Mouse (Mus musculus): ENCODE data around the gene 1700056E22Rik.

The 1700056E22Rik gene

GRCm38 (mm10) chr1:184051286-184051685, 17.2 kb upstream of the 1700056E22Rik start:
- no peak for DNase-seq (ENCODE audit: low spot score in 2 of 2)

DNA sequence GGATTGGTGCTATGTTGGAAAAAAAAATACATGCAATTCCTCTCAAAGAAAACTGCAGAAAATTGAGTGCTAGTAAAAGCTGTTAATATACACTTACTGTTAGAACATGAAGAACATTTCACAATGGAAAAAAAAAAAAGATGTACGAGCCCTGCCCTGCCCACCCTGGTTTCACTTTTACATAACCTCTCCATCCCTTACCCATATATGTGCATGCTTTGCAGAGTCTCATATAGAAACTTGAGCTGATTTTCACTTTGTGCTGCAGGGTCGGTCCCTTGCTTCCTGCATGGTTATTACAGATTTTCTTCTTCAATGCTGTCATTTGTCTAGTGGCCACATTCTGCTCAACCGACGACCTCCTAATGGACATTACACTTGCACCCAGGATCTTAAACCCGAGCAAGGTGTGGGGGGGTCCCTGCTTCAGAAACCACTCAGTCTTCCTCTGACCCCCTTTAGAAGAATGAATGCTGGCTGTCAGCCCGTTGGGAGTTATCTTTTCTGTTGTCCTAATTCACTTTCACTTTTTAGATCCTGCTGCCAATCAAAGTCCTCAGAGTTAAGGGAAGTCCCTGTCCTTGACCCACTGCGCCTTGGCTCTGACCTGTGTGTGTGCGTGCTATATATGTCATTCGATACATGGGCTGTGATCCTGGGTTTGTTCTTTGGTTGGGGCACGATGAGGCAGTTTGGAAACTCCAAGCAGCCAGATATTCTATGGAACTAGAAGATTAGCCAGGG, 14.7 kb upstream of the 1700056E22Rik start:
- no peak for DNase-seq (ENCODE audit: low spot score in 2 of 2)

DNA sequence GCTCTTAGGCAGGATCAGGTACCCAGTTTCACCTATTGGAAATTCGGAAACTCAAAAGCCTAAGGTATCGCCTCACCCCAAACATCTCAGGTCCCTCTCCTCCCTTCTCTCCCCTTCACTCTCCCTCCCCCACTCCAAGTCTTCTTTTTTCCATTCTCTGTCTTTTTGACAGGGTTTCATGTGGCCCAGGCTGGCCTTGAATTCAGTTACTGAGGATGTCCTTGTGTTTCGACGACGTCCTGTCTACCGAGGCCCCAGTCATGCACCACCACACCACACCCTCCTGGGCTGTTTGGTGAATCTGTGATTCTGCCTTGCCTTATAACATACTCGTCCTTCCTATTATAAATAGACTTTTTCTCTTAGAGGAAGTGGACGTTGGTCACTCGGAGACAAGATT, 13.7 kb upstream of the 1700056E22Rik start:
- no peak for DNase-seq (ENCODE audit: low spot score in 2 of 2)

- DNase-seq (ENCODE audit: low spot score in 2 of 2): no peak
These were observed 12.1 kb upstream of the 1700056E22Rik start for GRCm38 (mm10) chr1:184046070-184046677.

- DNase-seq (ENCODE audit: low spot score in 2 of 2): no peak
These were observed 9.3 kb upstream of the 1700056E22Rik start for GRCm38 (mm10) chr1:184043391-184043790.

DNA sequence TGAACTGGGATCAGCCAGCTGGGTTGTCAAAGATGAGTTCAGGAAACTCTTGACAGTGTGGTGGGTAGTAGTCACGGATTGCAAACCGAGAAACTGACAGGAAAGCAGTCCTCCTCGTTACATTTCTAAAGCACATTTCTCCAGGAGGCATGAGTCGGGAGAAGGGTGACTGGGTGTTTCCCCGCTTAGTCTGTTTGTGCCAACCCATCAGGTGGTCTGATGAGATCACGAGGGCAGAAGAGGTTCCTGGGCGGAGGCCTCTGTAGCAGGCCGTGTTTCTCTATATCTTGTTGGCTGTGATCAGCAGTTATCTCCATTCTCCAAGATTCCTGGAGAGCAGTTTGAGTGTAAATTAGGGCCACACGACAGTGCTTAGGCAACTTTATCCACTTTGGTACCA, 8.6 kb upstream of the 1700056E22Rik start:
- DNase-seq (ENCODE audit: low spot score in 2 of 2): no peak

DNA sequence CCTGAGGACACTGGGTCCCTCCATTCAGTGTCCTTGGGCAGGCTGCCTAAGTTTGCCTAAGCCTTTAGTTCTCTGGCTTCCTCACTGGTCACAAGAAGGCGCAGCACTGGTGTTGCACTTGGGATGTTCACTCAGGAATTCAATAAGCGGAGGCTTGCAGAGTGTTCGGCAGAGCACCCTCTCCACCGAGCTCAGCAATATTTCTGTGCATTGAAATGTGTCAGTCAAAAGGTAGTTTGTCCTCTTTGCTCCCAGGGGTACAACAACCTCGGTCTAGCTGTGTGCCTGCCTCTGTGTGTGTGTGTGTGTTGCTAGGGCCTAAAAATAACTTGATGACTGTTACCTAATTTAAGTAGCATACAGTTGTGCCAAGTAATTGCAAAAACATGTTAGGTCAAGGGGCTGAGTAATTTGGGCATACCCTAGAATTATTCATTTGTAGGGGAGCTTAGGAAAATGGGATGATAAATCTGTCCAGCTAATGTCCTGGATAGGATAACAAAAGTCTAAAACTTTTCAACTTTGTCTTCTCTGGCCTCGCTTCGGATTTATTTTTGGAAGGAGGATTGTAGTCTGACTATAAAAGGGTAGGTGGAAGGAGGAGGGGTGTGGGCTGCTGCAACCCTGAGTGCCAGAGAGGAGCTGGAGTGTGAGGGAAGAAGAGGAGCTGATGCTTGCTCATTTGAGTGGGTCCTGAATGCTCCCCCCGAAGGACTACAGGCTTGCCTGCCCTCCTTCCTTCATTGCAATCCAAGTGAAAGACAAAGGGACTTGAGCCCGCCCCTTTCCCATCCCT, 7.9 kb upstream of the 1700056E22Rik start:
- DNase-seq (ENCODE audit: low spot score in 2 of 2): no peak

- no peak for DNase-seq (ENCODE audit: low spot score in 2 of 2)
These were observed 6.8 kb upstream of the 1700056E22Rik start for GRCm38 (mm10) chr1:184040906-184041305.

DNA sequence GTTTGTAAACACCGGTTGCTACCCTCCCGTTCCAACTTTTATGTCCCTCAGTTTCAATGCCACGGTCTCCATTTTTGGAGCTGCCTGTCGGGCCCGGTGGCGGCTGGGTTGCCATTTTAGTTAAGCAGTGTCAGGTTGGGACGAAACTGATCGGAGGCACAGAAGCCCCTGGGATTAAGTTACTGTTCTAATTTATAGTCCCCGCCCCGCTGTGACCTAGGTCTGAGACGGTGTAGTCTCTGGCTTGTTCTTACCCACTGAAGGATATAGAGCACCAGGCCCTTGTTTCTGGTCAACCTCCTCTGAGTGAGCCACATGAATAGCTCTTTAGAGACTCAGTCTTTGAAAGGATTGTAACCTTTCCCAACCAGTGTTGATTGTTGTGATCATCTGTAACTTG, 6.1 kb upstream of the 1700056E22Rik start:
- DNase-seq (ENCODE audit: low spot score in 2 of 2): no peak

DNA sequence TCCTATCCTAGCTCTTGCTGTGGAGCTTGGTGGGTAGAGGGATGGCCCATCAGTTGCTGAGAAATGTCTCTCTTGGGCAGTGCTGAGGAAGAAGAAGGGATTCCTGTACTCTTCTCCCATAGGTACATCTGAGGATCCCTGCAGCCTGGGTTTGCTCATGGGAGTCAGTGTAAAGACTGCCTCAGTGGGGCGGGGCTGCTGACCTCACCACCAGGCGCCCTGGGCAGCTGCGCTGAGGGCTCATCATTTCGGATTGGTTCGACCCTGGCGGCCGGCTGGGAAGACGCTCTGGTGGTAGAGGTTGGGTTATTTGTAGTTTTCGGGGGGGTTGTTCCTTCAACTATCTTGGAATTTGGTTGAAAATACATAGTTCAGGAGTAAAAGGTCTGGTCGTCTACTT, 5.2 kb upstream of the 1700056E22Rik start:
- no peak for DNase-seq (ENCODE audit: low spot score in 2 of 2)

GRCm38 (mm10) chr1:184037802-184038201, 3.7 kb upstream of the 1700056E22Rik start:
- DNase-seq (ENCODE audit: low spot score in 2 of 2): no peak

DNA sequence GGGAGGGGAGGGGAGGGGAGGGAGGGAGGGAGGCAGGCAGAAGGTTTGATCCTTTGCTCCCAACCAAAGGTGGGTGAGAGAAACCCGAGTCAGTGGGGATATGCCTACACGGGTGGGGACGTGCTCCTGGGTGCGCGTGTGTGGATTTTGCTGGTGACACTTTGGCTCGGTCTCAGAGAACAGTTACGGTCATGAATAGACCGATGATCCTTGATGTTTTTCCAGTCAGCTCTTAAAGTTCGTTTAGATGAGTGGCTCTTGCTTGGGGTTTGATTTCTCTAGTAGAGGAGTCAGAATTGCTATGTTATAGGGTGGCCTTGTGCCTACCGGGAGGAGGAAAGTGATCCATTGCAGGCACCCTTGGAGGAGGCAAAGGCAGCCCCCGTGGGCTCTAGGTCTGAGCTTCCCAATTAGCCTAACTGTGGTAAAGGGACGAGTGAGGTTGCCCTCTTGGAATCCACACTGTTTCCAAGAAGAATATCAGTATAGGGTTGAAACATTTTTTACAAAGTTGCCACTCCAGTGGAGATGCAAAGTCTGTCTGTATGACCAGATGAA, 1.3 kb upstream of the 1700056E22Rik start:
- DNase-seq (ENCODE audit: low spot score in 2 of 2): no peak

DNA sequence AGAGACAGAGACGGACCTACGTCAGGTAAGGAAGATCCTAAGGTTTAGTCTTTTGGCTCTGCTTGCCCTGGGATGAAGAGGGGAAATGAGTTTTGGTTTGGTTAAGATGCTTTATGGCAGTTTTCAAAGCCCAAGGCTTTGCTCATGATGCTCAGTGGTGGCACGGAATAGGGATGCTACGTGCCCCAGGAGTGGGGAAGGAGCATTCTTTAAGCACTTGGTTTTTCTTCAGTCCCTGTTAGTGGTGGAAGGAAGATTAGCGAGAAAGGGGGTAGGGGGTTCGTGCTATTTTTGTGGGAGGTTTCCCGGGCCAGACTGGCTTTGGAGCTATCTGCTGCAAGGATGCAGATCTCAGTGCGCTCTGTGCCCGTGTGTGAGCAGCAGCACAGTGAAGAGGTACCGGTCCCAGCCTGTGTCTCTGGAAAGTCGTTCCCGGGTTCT, 660 bp upstream of the 1700056E22Rik start:
- DNase-seq (ENCODE audit: low spot score in 2 of 2): no peak

DNA sequence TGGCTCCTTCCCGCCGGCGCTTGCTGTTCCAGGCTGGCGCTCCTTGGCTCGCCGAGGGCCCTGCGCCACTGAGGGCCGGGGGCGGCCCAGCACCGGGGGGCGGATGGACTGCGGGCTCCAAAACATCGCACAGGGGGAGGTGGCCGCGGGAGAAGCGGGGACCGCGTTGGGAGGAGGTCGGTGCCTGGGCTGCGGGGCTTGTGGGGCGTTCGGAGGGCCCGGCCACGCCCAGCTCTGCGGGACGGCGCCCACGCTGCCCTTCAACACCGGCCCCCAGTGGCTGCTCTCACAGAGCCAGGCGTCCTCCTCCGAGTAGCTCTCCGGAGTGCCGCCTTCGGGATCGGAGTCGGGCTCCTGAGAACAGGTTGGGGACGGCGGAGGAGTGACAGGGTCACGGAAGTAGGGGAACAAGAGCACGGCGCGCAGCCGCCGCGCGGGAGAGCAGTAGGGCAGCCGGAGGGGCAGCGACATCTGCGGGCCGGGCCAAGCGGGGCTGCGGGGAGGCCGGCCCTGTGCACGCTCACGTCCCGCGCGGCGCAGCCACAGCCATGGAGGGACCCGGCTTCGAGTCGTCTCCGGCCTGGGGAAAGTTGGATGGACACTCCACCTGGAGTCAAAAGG, 601 bp downstream of the 1700056E22Rik start:
- DNase-seq (ENCODE audit: low spot score in 2 of 2): peak; percentile 15 to 54

- DNase-seq (ENCODE audit: low spot score in 2 of 2): no peak
These were observed 1.3 kb downstream of the 1700056E22Rik start for GRCm38 (mm10) chr1:184032682-184033389.

DNA sequence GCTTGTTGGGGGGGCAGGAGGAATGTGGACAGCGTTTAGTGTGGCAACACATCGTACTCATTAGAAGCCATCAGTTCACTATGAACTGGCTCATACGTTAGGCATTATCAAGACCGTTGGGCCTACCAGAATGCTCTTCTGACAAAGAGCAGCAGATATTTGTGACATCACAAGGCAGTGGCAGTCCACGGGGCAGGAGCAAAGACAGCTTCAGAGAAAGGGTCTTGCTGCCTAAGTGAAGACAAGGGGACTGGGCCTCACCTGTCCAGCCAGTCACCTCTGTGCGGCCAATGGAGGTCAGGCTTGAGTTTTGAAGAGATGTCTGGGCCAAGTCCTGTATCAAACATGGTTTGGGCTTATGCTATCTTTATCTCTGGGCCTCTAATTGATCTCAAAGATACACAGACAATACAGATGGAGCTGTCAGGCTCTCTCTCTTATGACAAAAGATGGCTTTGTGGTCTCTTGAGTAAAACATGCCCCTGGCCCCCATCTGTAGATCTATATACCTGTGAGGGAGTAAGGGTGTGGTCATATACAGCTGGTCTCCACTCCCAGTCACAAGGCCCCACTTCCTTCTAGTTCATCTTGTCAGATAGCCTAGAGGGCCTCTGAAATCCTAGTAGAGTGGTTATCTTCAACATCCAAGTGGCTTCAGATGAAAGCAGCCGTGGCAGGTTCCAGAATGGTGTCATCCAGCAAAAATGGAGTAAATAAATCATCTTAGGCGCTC, 3.9 kb downstream of the 1700056E22Rik start:
- DNase-seq (ENCODE audit: low spot score in 2 of 2): no peak

- no peak for DNase-seq (ENCODE audit: low spot score in 2 of 2)
These were observed 7.1 kb downstream of the 1700056E22Rik start for GRCm38 (mm10) chr1:184027039-184027438.

GRCm38 (mm10) chr1:184025079-184025478, 9.0 kb downstream of the 1700056E22Rik start:
- no peak for DNase-seq (ENCODE audit: low spot score in 2 of 2)

DNA sequence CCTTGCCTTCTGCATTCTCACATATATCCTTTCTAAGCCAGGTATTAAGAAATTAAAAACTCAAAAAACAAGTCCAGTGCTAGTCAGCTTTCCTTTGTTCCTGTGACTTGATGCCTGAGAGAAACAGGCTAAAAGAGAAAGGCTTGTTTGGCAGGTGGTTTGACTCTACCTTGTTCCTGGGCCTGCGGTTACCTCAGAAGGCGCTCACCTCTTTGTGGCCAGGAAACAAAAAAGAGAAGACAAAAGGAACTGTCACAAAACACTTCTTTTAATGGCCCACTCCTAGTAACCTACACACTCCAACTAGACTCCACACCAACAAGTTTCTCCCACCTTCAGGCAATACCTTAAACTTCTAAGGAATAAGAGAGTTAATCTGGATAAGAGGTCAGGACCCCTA, 9.5 kb downstream of the 1700056E22Rik start:
- no peak for DNase-seq (ENCODE audit: low spot score in 2 of 2)

DNA sequence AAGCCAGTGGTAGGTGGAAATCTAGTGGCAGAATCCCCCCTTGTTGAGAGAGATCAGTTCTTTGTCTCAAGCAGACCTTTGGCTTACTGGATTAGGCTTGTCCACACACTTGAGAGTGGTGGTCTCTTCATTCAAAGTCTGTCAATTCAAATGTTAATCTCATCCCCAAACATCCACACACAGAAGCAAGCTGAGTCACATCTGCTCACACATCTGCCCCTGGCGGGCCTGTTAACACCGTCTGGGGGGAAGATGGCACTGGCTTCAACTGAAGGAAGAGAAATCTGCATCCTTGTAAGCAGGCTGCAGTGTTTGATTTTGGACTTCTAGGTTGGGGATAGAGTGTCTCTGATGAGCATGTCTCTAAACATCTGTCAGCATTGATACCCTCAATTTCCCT, 10.1 kb downstream of the 1700056E22Rik start:
- no peak for DNase-seq (ENCODE audit: low spot score in 2 of 2)

DNA sequence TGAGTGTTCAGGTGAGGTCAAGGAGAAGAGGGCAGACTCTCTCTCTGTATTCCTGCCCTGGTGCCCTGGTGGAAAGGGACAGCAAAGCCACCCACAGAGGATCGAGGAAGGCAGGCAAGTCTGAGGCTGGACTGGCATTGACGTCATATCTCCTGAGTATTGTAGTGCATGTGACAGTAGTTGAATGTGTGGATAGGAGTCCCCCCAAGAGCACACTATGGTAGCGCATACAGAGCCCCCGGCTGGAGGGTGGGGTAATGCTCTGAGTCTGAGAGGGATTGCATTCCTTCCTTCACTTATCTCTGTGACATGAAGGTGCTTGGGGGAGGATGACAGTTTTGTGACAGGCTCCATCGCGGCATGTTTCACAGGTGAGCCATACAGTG, 14.4 kb downstream of the 1700056E22Rik start:
- no peak for DNase-seq (ENCODE audit: low spot score in 2 of 2)

Measured in frontal cortex, postnatal 25 days (tissue).